Mouse (Mus musculus): ENCODE measurements around the gene Lhx1. TPM values are rescaled to one million over a fixed set of nuclear protein-coding genes. Genes with fewer than 3 reads are reported as not detected.

Gene Lhx1
- polyA plus RNA-seq, 1 experiment from 2014 or later: 0.36 TPM

DNA sequence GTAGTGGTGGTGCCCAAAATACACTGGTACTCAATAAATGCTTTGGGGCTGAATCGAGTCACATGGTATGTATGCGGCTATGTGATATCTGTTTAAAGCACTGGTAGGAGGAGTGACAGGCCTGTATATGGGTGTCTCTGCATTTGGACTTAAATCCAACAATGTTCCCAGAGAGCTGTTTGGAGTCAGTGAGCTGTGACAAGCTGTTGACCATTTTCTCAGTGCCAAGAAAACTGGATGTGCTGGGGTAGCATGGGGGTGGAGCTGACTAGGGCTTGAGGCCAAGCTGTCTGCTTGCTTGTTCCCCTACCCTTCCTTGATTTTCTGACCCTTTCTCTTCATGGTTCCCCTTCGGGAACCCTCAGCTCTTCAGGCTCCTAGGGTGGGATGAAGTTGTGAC is 39.9 kb upstream of the Lhx1 start:
- Histone ChIP-seq H3K4me1 (ENCODE audit: control insufficient read depth, insufficient read depth, low read length) (peaks cover 7% of the 10 kb centered on the region; the same call in 1 of the 2 replicates), H3K9ac (ENCODE audit: low read length) (no peak overlapping the region), H3K4me2 (ENCODE audit: low read depth, severe bottlenecking) (no peak overlapping the region), H3K9me3 (ENCODE audit: control insufficient read depth, low read length) (no peaks in the 10 kb centered on the region), H3K36me3 (ENCODE audit: control insufficient read depth, insufficient read depth, low read length) (no peaks in the 10 kb centered on the region), H3K4me3 (ENCODE audit: low read depth, low read length) (no peak overlapping the region), H3K27ac (replicated peaks; ENCODE audit: low read depth, low read length) (no peak overlapping the region), H3K27me3 (ENCODE audit: control insufficient read depth, insufficient read depth, low read length) (0 out of 2 replicates have a peak, but pooled peaks cover 5% of the 10 kb centered on the region)
- DNase-seq (ENCODE audit: low spot score) (no peak), ATAC-seq (ENCODE audit: insufficient number of reproducible peaks, low FRiP score, low TSS enrichment, low read depth) (no peak)
- WGBS: 94% methylated on average over 3 of the region's 3 CpGs

DNA sequence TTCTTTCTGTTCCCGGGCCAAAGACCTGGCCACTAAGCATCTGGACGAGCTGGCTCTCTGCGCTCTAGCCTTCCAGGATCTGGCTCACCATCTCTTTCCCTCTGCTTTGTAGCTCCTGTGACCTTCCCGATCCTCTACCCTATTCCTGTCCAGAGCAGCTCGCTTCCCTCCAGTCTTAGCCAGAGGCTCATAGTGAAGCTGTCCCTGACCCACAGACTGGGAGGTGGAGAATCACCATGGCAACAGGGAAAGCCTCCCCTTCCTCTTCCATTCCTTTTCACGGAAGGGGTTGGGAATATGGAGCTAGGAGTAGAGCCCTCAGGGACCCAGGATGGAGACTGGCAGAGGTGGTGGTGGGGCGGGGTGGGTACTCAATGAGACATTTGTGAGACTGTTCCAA is 38.0 kb upstream of the Lhx1 start:
- 0 out of 2 replicates have a peak, but pooled peaks cover 5% of the 10 kb centered on the region for H3K27me3 ChIP-seq (ENCODE audit: control insufficient read depth, insufficient read depth, low read length)
- H3K27ac ChIP-seq (replicated peaks; ENCODE audit: low read depth, low read length): no peak overlapping the region
- H3K4me1 ChIP-seq (ENCODE audit: control insufficient read depth, insufficient read depth, low read length): peaks cover 3% of the 10 kb centered on the region; the same call in 1 of the 2 replicates
- 40% methylated on average over 7 of the region's 7 CpGs for WGBS
- H3K4me2 ChIP-seq (ENCODE audit: low read depth, severe bottlenecking): no peak overlapping the region
- H3K4me3 ChIP-seq (ENCODE audit: low read depth, low read length): no peak overlapping the region
- no peak overlapping the region for H3K9ac ChIP-seq (ENCODE audit: low read length)
- no peaks in the 10 kb centered on the region for H3K9me3 ChIP-seq (ENCODE audit: control insufficient read depth, low read length)
- no peak for ATAC-seq (ENCODE audit: insufficient number of reproducible peaks, low FRiP score, low TSS enrichment, low read depth)
- DNase-seq (ENCODE audit: low spot score): no peak
- H3K36me3 ChIP-seq (ENCODE audit: control insufficient read depth, insufficient read depth, low read length): no peaks in the 10 kb centered on the region

DNA sequence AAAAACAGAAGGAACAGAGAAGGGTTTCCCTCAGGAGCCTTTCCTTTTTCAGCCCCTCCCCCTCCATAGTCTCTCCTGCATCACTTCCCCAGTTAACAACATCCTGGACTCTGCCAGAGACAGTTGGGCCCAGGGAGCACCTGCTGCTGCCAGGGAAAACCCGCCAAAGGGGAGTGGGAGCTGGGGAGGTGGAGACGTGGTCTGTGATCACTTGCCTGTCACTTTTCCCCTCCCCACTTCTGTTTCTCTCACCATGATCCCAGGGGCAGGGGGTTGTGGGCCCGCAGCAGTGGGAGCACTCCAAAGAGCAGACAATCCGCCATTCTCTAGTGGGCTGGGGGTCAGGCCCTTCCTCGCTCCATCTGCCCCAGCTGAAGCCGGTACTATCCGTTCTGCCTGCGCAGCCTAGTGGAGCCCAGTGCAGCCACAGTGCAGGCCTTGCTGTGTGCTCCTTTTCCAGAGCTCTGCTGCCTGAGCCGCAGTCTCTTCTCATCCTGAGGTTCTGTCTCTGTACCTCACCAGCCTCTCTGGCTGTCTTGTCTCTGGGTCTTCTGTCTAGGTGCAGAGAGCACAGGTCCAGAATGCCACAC is 37.5 kb upstream of the Lhx1 start:
- no peaks in the 10 kb centered on the region for H3K9me3 ChIP-seq (ENCODE audit: control insufficient read depth, low read length)
- no peak for DNase-seq (ENCODE audit: low spot score)
- H3K4me2 ChIP-seq (ENCODE audit: low read depth, severe bottlenecking): no peak overlapping the region
- H3K36me3 ChIP-seq (ENCODE audit: control insufficient read depth, insufficient read depth, low read length): no peaks in the 10 kb centered on the region
- no peak overlapping the region for H3K9ac ChIP-seq (ENCODE audit: low read length)
- 0 out of 2 replicates have a peak, but pooled peaks cover 3% of the 10 kb centered on the region for H3K4me1 ChIP-seq (ENCODE audit: control insufficient read depth, insufficient read depth, low read length)
- H3K27me3 ChIP-seq (ENCODE audit: control insufficient read depth, insufficient read depth, low read length): 0 out of 2 replicates have a peak, but pooled peaks cover 3% of the 10 kb centered on the region
- no peak overlapping the region for H3K27ac ChIP-seq (replicated peaks; ENCODE audit: low read depth, low read length)
- ATAC-seq (ENCODE audit: insufficient number of reproducible peaks, low FRiP score, low TSS enrichment, low read depth): no peak
- WGBS: 24% methylated on average over 9 of the region's 9 CpGs
- no peak overlapping the region for H3K4me3 ChIP-seq (ENCODE audit: low read depth, low read length)

DNA sequence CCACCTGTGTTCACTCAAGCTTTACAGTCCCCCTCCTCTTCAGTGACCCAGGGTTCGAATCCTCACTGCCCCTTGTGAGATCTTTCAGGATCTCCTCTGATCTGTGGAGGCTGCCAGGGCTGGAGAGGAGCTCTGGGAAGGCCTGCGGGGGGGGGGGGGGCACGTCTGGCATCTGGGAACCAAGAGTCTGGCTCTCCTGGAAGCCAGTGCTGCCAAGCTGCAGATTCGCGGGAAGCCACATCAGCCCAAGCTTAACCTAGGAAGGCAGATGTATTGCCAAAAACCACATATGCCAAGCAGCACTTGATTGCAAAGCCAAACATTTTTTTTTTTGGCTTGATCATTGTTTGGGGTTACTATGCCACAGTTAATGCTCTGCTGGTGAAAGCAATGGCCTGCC is 36.2 kb upstream of the Lhx1 start:
- 83% methylated on average over 3 of the region's 5 CpGs for WGBS
- H3K4me1 ChIP-seq (ENCODE audit: control insufficient read depth, insufficient read depth, low read length): 0 out of 2 replicates have a peak, but pooled peaks cover 3% of the 10 kb centered on the region
- no peak overlapping the region for H3K27ac ChIP-seq (replicated peaks; ENCODE audit: low read depth, low read length)
- no peak overlapping the region for H3K4me2 ChIP-seq (ENCODE audit: low read depth, severe bottlenecking)
- H3K9ac ChIP-seq (ENCODE audit: low read length): no peak overlapping the region
- 0 out of 2 replicates have a peak, but pooled peaks cover 3% of the 10 kb centered on the region for H3K27me3 ChIP-seq (ENCODE audit: control insufficient read depth, insufficient read depth, low read length)
- H3K36me3 ChIP-seq (ENCODE audit: control insufficient read depth, insufficient read depth, low read length): no peaks in the 10 kb centered on the region
- ATAC-seq (ENCODE audit: insufficient number of reproducible peaks, low FRiP score, low TSS enrichment, low read depth) (no peak), DNase-seq (ENCODE audit: low spot score) (no peak)
- no peaks in the 10 kb centered on the region for H3K9me3 ChIP-seq (ENCODE audit: control insufficient read depth, low read length)
- H3K4me3 ChIP-seq (ENCODE audit: low read depth, low read length): no peak overlapping the region

DNA sequence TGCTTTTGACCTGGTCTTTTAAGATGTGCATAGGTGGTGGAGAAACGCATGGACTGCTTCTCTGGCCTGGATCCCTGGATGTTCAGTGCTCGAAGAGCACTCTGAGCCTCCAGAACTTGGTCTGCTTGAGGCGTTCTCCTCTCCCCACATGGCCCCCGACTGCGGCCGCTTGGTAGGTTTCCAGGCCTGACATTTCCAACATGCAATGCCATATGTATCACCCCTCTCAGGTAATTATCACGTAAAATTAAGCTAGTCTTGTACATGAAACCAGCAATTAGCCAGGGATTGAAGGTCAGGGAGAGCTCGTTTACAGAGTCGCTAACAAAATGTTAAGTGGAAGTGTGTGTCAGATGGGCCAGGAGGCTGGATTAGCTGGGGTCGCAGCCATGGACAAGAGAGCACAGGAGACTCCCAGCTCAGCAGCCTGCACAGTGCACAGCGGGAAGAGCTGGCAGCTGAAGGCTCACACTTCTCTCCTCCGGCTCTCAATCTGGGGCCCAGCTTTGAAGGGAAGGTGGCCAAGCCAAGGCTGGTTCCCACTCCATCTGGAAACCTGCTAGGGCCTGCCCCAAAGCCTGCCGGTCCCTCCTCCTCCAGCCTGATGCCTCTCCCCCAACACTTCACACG is 28.6 kb upstream of the Lhx1 start:
- WGBS: 54% methylated on average over 14 of the region's 14 CpGs
- no peak overlapping the region for H3K27ac ChIP-seq (replicated peaks; ENCODE audit: low read depth, low read length)

DNA sequence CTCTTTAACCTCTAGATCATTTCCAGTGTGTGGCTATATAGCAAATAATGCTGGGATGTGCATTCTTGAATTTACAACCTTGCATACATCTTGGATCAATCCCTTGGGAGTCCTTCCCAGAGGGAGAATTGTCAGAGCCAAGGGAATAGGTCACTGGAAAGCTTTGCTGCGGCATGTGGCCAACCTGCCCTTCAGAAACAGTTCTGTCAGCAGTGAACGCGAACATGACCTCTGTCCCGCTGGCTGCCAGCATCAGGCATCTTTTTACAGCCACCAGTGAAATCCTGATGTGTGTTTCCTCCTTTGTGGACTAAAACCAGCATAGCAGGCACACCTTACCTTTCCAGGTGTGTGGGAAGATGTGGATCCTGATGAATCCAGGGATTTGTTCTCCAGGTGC is 26.0 kb upstream of the Lhx1 start:
- WGBS: 69% methylated on average over 4 of the region's 4 CpGs
- no peak for DNase-seq (ENCODE audit: low spot score)
- no peaks in the 10 kb centered on the region for H3K27me3 ChIP-seq (ENCODE audit: control insufficient read depth, insufficient read depth, low read length)

More for the DNA sequence above, 28.6 kb upstream of the Lhx1 start:
- Histone ChIP-seq H3K27me3 (ENCODE audit: control insufficient read depth, insufficient read depth, low read length) (no peaks in the 10 kb centered on the region), H3K4me2 (ENCODE audit: low read depth, severe bottlenecking) (no peak overlapping the region), H3K9ac (ENCODE audit: low read length) (no peak overlapping the region), H3K36me3 (ENCODE audit: control insufficient read depth, insufficient read depth, low read length) (no peaks in the 10 kb centered on the region), H3K4me3 (ENCODE audit: low read depth, low read length) (no peak overlapping the region), H3K4me1 (ENCODE audit: control insufficient read depth, insufficient read depth, low read length) (no peaks in the 10 kb centered on the region), H3K9me3 (ENCODE audit: control insufficient read depth, low read length) (no peaks in the 10 kb centered on the region)
- DNase-seq (ENCODE audit: low spot score) (no peak), ATAC-seq (ENCODE audit: insufficient number of reproducible peaks, low FRiP score, low TSS enrichment, low read depth) (no peak)

DNA sequence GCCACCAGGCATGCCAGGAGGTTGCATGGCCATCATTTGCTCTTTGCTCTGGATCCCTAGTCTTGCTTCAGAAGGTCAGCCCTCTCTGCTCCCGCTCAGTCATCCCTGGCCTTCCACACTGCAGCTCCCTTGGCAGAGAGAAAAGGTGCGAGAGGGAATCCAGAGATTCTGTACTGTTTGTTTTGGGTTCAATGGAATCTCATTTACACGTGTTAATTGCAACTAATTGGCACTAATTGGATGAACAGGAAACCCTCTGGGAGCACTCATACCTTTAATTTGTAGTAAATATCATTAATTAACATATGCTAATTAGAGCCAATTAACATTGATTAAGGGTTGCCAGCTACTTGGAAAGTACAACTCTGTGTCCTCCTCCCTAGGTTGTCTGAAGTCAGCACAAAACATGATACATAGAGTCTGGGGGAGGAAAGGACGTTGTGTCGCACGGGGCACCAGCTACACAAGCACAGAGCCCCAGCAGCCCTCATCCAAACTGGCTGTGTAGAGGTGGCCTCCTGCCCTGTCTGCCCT is 24.0 kb upstream of the Lhx1 start:
- no peaks in the 10 kb centered on the region for H3K27me3 ChIP-seq (ENCODE audit: control insufficient read depth, insufficient read depth, low read length)

More for the DNA sequence above, 26.0 kb upstream of the Lhx1 start:
- H3K9me3 ChIP-seq (ENCODE audit: control insufficient read depth, low read length): no peaks in the 10 kb centered on the region
- H3K27ac ChIP-seq (replicated peaks; ENCODE audit: low read depth, low read length): no peak overlapping the region
- H3K4me2 ChIP-seq (ENCODE audit: low read depth, severe bottlenecking): no peak overlapping the region
- no peak overlapping the region for H3K4me3 ChIP-seq (ENCODE audit: low read depth, low read length)
- no peak overlapping the region for H3K9ac ChIP-seq (ENCODE audit: low read length)
- no peaks in the 10 kb centered on the region for H3K4me1 ChIP-seq (ENCODE audit: control insufficient read depth, insufficient read depth, low read length)
- no peak for ATAC-seq (ENCODE audit: insufficient number of reproducible peaks, low FRiP score, low TSS enrichment, low read depth)
- H3K36me3 ChIP-seq (ENCODE audit: control insufficient read depth, insufficient read depth, low read length): no peaks in the 10 kb centered on the region

DNA sequence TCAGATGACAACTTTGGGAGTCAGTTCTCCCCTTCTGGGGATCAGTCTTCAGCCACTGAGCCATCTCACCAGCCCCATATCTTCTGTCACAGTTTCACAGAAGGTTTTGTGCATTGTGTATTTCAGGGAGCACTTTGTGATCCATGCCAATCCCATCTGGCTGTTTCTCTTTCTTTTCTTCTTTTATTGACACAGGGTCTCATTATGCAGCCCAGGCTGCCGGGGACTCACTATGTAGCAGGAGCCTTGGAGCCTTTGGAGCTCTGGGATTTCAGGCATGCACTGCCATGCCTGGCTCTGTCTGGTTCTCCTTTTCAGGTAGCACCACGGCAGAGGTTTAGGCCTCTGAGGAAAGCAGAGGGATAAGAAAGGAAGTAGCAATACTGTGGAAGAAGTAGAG is 23.0 kb upstream of the Lhx1 start:
- H3K4me3 ChIP-seq (ENCODE audit: low read depth, low read length): no peak overlapping the region
- no peak for DNase-seq (ENCODE audit: low spot score)
- H3K4me2 ChIP-seq (ENCODE audit: low read depth, severe bottlenecking): no peak overlapping the region
- H3K27me3 ChIP-seq (ENCODE audit: control insufficient read depth, insufficient read depth, low read length): no peaks in the 10 kb centered on the region
- no peak overlapping the region for H3K9ac ChIP-seq (ENCODE audit: low read length)
- no peaks in the 10 kb centered on the region for H3K36me3 ChIP-seq (ENCODE audit: control insufficient read depth, insufficient read depth, low read length)
- no peak for ATAC-seq (ENCODE audit: insufficient number of reproducible peaks, low FRiP score, low TSS enrichment, low read depth)
- no peaks in the 10 kb centered on the region for H3K9me3 ChIP-seq (ENCODE audit: control insufficient read depth, low read length)
- no peaks in the 10 kb centered on the region for H3K4me1 ChIP-seq (ENCODE audit: control insufficient read depth, insufficient read depth, low read length)
- H3K27ac ChIP-seq (replicated peaks; ENCODE audit: low read depth, low read length): no peak overlapping the region
- WGBS: 46% methylated on average over 2 of the region's 2 CpGs

More for the DNA sequence above, 24.0 kb upstream of the Lhx1 start:
- Histone ChIP-seq H3K4me2 (ENCODE audit: low read depth, severe bottlenecking) (no peak overlapping the region), H3K4me3 (ENCODE audit: low read depth, low read length) (no peak overlapping the region), H3K4me1 (ENCODE audit: control insufficient read depth, insufficient read depth, low read length) (no peaks in the 10 kb centered on the region), H3K27ac (replicated peaks; ENCODE audit: low read depth, low read length) (no peak overlapping the region), H3K9ac (ENCODE audit: low read length) (no peak overlapping the region), H3K9me3 (ENCODE audit: control insufficient read depth, low read length) (no peaks in the 10 kb centered on the region), H3K36me3 (ENCODE audit: control insufficient read depth, insufficient read depth, low read length) (no peaks in the 10 kb centered on the region)
- ATAC-seq (ENCODE audit: insufficient number of reproducible peaks, low FRiP score, low TSS enrichment, low read depth) (no peak), DNase-seq (ENCODE audit: low spot score) (no peak)
- 47% methylated on average over 6 of the region's 6 CpGs for WGBS

Data from limb, embryonic 11.5 days (tissue).